Mouse (Mus musculus) cerebellum, adult 8-10 months (tissue): ENCODE data around the gene Itsn1.

ENCODE experiments used
- DNase-seq: peaks from one replicate; pipeline ENCODE4 v3.0.0; 2022

Gene Itsn1

GRCm38 (mm10) chr16:91964308-91965178 lies 235.5 kb downstream of the Itsn1 start:
- DNase-seq = no peak

DNA sequence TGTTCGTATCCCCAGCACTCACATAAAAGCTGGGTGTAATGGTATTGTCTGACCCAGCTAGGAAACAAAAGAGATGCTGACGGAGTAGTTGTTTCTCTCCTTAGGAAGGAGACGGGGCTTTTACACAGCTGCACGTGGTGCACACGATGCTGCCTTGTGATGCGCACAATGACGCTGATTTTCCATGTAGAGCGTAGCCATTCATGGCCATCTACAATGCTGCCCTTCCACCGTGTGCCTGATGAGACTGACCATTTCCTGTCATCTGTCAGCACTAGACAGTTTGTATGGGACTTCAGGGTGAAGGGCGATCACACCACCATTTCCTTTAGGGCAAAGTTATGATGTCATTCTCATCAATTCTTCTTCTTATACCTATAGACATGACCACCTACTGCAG lies 239.6 kb downstream of the Itsn1 start:
- DNase-seq = no peak

GRCm38 (mm10) chr16:91969516-91970031 lies 240.5 kb downstream of the Itsn1 start:
- DNase-seq = no peak
